Mouse (Mus musculus): ENCODE measurements around the gene Wdr27.
"Not testable (repeated sequence)": the region's sequence is repeated elsewhere in the genome, so short reads cannot be mapped to it uniquely, and the experiment has no call there.

The Wdr27 gene

GRCm38 (mm10) chr17:14943009-14943728 lies at the start of gene Wdr27, which contains the start of gene 1600012H06Rik:
Wdr27 (minus strand) TSS chr17:14943158.
1600012H06Rik (plus strand) TSS chr17:14943184.
- peak; percentile 100 for DNase-seq

GRCm38 (mm10) chr17:14992522-14993138 lies 49.7 kb upstream of the Wdr27 start:
- DNase-seq, result not testable (repeated sequence)

GRCm38 (mm10) chr17:14990116-14990702 lies 47.3 kb upstream of the Wdr27 start:
- DNase-seq, result not testable (repeated sequence)

- DNase-seq, result not testable (repeated sequence)
Observed at GRCm38 (mm10) chr17:14978362-14979038, 35.5 kb upstream of the Wdr27 start, which contains the start of the genes 9030025P20Rik and Gm3417. 9030025P20Rik (plus strand) TSS chr17:14978468. Gm3417 (minus strand) TSS chr17:14978790.

- not testable (repeated sequence) for DNase-seq
Observed at GRCm38 (mm10) chr17:14977718-14978361, 34.9 kb upstream of the Wdr27 start.

GRCm38 (mm10) chr17:14968373-14968913 lies 25.5 kb upstream of the Wdr27 start:
- not testable (repeated sequence) for DNase-seq

- not testable (repeated sequence) for DNase-seq
Observed at GRCm38 (mm10) chr17:14961557-14962154, 18.7 kb upstream of the Wdr27 start.

- peak; percentile 53 for DNase-seq
Observed at GRCm38 (mm10) chr17:14960951-14961556, 18.1 kb upstream of the Wdr27 start, which contains the start of gene Phf10. Phf10 (minus strand) TSS chr17:14961273.

GRCm38 (mm10) chr17:14960520-14960919 lies 17.6 kb upstream of the Wdr27 start:
- peak; percentile 34 for DNase-seq

- peak; percentile 4 for DNase-seq
Observed at GRCm38 (mm10) chr17:14959979-14960378, 17.0 kb upstream of the Wdr27 start.

GRCm38 (mm10) chr17:14958686-14959327 lies 15.8 kb upstream of the Wdr27 start:
- DNase-seq, result no peak

- DNase-seq, result no peak
Observed at GRCm38 (mm10) chr17:14953452-14953851, 10.5 kb upstream of the Wdr27 start.

- DNase-seq, result no peak
Observed at GRCm38 (mm10) chr17:14949161-14949827, 6.3 kb upstream of the Wdr27 start.

GRCm38 (mm10) chr17:14944551-14944950 lies 1.6 kb upstream of the Wdr27 start:
- DNase-seq, result no peak

- no peak for DNase-seq
Observed at GRCm38 (mm10) chr17:14943729-14944059, 736 bp upstream of the Wdr27 start.

GRCm38 (mm10) chr17:14942181-14942580 lies 777 bp downstream of the Wdr27 start:
- not testable (repeated sequence) for DNase-seq

GRCm38 (mm10) chr17:14935841-14936605 lies 6.9 kb downstream of the Wdr27 start:
- no peak for DNase-seq

GRCm38 (mm10) chr17:14935280-14935679 lies 7.7 kb downstream of the Wdr27 start:
- not testable (repeated sequence) for DNase-seq

GRCm38 (mm10) chr17:14931469-14931868 lies 11.5 kb downstream of the Wdr27 start:
- DNase-seq, result no peak

All from embryo, embryonic 11 days (tissue).